Mouse (Mus musculus): ENCODE measurements around the gene Tdrkh.

The Tdrkh gene

GRCm38 (mm10) chr3:94463926-94464578, 51.0 kb downstream of the Tdrkh start:
- no peak for DNase-seq (ENCODE audit: low spot score)

GRCm38 (mm10) chr3:94465632-94466430, 52.8 kb downstream of the Tdrkh start:
- DNase-seq (ENCODE audit: low spot score), result no peak

- DNase-seq (ENCODE audit: low spot score), result no peak
These were observed 55.9 kb downstream of the Tdrkh start for GRCm38 (mm10) chr3:94468931-94469330.

GRCm38 (mm10) chr3:94472447-94473114, 59.5 kb downstream of the Tdrkh start:
- no peak for DNase-seq (ENCODE audit: low spot score)

GRCm38 (mm10) chr3:94473115-94473505, 60.0 kb downstream of the Tdrkh start:
- no peak for DNase-seq (ENCODE audit: low spot score)

- no peak for DNase-seq (ENCODE audit: low spot score)
These were observed 60.6 kb downstream of the Tdrkh start for GRCm38 (mm10) chr3:94473567-94474232.

GRCm38 (mm10) chr3:94476301-94477035, 63.4 kb downstream of the Tdrkh start:
- DNase-seq (ENCODE audit: low spot score), result no peak

GRCm38 (mm10) chr3:94477444-94477843, 64.4 kb downstream of the Tdrkh start:
- no peak for DNase-seq (ENCODE audit: low spot score)

- DNase-seq (ENCODE audit: low spot score), result no peak
These were observed 64.9 kb downstream of the Tdrkh start, which contains the start of gene Celf3 for GRCm38 (mm10) chr3:94477981-94478422. Gene Celf3, plus strand, starts transcription at chr3:94478295.

- DNase-seq (ENCODE audit: low spot score), result no peak
These were observed 65.6 kb downstream of the Tdrkh start for GRCm38 (mm10) chr3:94478591-94479169.

- DNase-seq (ENCODE audit: low spot score), result no peak
These were observed 66.5 kb downstream of the Tdrkh start for GRCm38 (mm10) chr3:94479564-94479963.

- no peak for DNase-seq (ENCODE audit: low spot score)
These were observed 67.3 kb downstream of the Tdrkh start, which contains the start of gene Riiad1 for GRCm38 (mm10) chr3:94480291-94480884. Gene Riiad1, minus strand, starts transcription at chr3:94480341.

- no peak for DNase-seq (ENCODE audit: low spot score)
These were observed 68.4 kb downstream of the Tdrkh start for GRCm38 (mm10) chr3:94481429-94481828.

- DNase-seq (ENCODE audit: low spot score), result no peak
These were observed 69.8 kb downstream of the Tdrkh start for GRCm38 (mm10) chr3:94482764-94483385.

- no peak for DNase-seq (ENCODE audit: low spot score)
These were observed 70.8 kb downstream of the Tdrkh start for GRCm38 (mm10) chr3:94483790-94484439.
